In the genomic region with DNA sequence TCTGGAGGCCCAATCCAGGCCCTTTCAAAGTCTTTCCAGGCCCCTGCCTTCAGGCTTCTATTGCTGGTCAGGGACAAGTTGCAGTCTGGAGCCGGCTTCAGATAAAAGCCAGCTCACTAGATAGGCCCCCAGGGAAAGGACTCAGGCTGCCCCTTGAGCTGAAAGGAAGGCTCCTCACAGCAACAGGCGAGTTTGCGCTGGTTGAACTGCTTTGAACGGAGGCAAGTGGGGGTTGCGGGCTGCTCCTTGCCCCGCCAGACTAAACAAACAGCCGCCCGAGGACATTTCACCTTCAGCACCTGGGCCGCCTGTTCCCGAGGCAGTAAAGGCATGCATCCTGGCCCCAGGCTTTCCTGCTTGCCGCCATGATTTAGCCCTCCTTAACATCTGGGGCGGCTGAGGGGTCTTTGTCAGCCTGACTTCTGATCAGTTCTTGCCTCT, we compare ENCODE assay signal across 17 mouse cellular contexts. TPM values are rescaled to one million over a fixed set of nuclear protein-coding genes. Genes with fewer than 3 reads are reported as not detected.
A peak's percentile ranks its signal among the peaks of the same experiment; 100 is the strongest.
DNase-seq lines count a peak whose midpoint lies in the region; ATAC-seq lines count a peak whose summit lies in the region.
"Had no signal": no experiment of that assay in that cellular context is flagged by ENCODE, and none has a peak within 500 bp of the region (broad histone marks: within the 10 kb centered on the region; RNA-seq: fewer than 3 reads in every experiment).

No protein-coding gene starts in this region.

- H3K27ac ChIP-seq in limb, embryonic 13.5 days: peak overlapping the region; percentile 99
- H3K27ac ChIP-seq in hindbrain, embryonic 13.5 days: no peak overlapping the region
- H3K27ac ChIP-seq in liver, embryonic 11.5 days (ENCODE audit: low read depth, low read length): no peak overlapping the region
- H3K27ac ChIP-seq: embryonic facial prominence, embryonic 13.5 days; heart, adult 2 months; stomach, postnatal 0 days had no signal

- peak overlapping the region; percentile 75 for H3K4me2 ChIP-seq in limb, embryonic 13.5 days (replicated peaks)
- H3K4me2 ChIP-seq in hindbrain, embryonic 13.5 days: no peak overlapping the region
- H3K4me2 ChIP-seq in liver, embryonic 11.5 days: no peak overlapping the region
- H3K4me2 ChIP-seq: embryonic facial prominence, embryonic 13.5 days had no signal

- peak overlapping the region; percentile 100 for H3K9ac ChIP-seq in limb, embryonic 13.5 days
- no peak overlapping the region for H3K9ac ChIP-seq in hindbrain, embryonic 13.5 days
- H3K9ac ChIP-seq in liver, embryonic 11.5 days (ENCODE audit: low read depth, low read length): no peak overlapping the region
- H3K9ac ChIP-seq: embryonic facial prominence, embryonic 13.5 days had no signal

- peaks cover 33% of the 10 kb centered on the region for H3K4me1 ChIP-seq in limb, embryonic 13.5 days
- 0 out of 2 replicates have a peak, but pooled peaks cover 10% of the 10 kb centered on the region for H3K4me1 ChIP-seq in hindbrain, embryonic 13.5 days (replicated peaks)
- no peaks in the 10 kb centered on the region for H3K4me1 ChIP-seq in liver, embryonic 11.5 days (replicated peaks; ENCODE audit: control insufficient read depth, insufficient read depth, low read length)

- peaks cover 9% of the 10 kb centered on the region; the same call in 1 of the 2 replicates for H3K27me3 ChIP-seq in limb, embryonic 13.5 days
- peaks cover 98% of the 10 kb centered on the region for H3K27me3 ChIP-seq in hindbrain, embryonic 13.5 days
- H3K27me3 ChIP-seq in liver, embryonic 11.5 days (replicated peaks; ENCODE audit: control insufficient read depth, insufficient read depth, low read length): peaks cover 98% of the 10 kb centered on the region

- H3K4me3 ChIP-seq in limb, embryonic 13.5 days: peak overlapping the region; percentile 95
- H3K4me3 ChIP-seq in hindbrain, embryonic 13.5 days: no peak overlapping the region
- H3K4me3 ChIP-seq in liver, embryonic 11.5 days (ENCODE audit: low read depth, low read length): no peak overlapping the region
- H3K4me3 ChIP-seq: embryonic facial prominence, embryonic 13.5 days; heart, adult 2 months had no signal

- no peaks in the 10 kb centered on the region for H3K9me3 ChIP-seq in limb, embryonic 13.5 days
- no peaks in the 10 kb centered on the region for H3K9me3 ChIP-seq in hindbrain, embryonic 13.5 days
- no peaks in the 10 kb centered on the region for H3K9me3 ChIP-seq in liver, embryonic 11.5 days (ENCODE audit: control insufficient read depth, low read length)
- H3K9me3 ChIP-seq: embryonic facial prominence, embryonic 13.5 days had no signal

- WGBS in limb, embryonic 13.5 days: 3% methylated on average over 12 of the region's 12 CpGs
- WGBS in hindbrain, embryonic 13.5 days: 1% methylated on average over 12 of the region's 12 CpGs
- WGBS in liver, embryonic 11.5 days: 3% methylated on average over 12 of the region's 12 CpGs

- H3K36me3 ChIP-seq in limb, embryonic 13.5 days: no peaks in the 10 kb centered on the region
- H3K36me3 ChIP-seq in hindbrain, embryonic 13.5 days: no peaks in the 10 kb centered on the region
- H3K36me3 ChIP-seq in liver, embryonic 11.5 days (ENCODE audit: control insufficient read depth, insufficient read depth, low read length): no peaks in the 10 kb centered on the region
- H3K36me3 ChIP-seq: embryonic facial prominence, embryonic 13.5 days had no signal

- ATAC-seq in limb, embryonic 13.5 days (ENCODE audit: low FRiP score, low read depth): no peak
- no peak for ATAC-seq in hindbrain, embryonic 13.5 days (ENCODE audit: low FRiP score)
- no peak for ATAC-seq in liver, embryonic 11.5 days (replicated peaks; ENCODE audit: low FRiP score)
- ATAC-seq: lung, postnatal 0 days had no signal

- DNase-seq in gastrocnemius, postnatal 25 days: peak; percentile 4
- no peak for DNase-seq in gastrocnemius, adult 18-20 months (ENCODE audit: low spot score)
- DNase-seq in urinary bladder, adult 2 months (ENCODE audit: low spot score): peak; percentile 53
- DNase-seq in urinary bladder, postnatal 14 days (ENCODE audit: low spot score): no peak
- no peak for DNase-seq in layer of hippocampus, postnatal 10 days (ENCODE audit: low spot score in 2 of 2)
- no peak for DNase-seq in liver, embryonic 11.5 days (ENCODE audit: low spot score)
- DNase-seq: cerebellum, adult 9-11 months; liver; midbrain, embryonic 14.5 days had no signal

RNA-seq across cellular contexts. Expression of a gene that starts 1.9 kb away (rescaled TPM):
- 1 to 10 TPM; 1.4 to 1.8 TPM for total RNA-seq in gastrocnemius, postnatal 25 days (2021)
- total RNA-seq in gastrocnemius, adult 18-20 months (2021): 1 to 10 TPM; 2.1 to 2.9 TPM
- 25.4 and 29.2 TPM in 2 replicates for polyA plus RNA-seq in urinary bladder, adult 2 months (2012; rRNA removed)
- 44.5 and 55.0 TPM in 2 replicates for polyA plus RNA-seq in limb, embryonic 13.5 days (2015; fragmentation: Nextera tagmentation; extraction: Ambion mirVana)
- total RNA-seq in layer of hippocampus, postnatal 10 days (2021): not detected
- polyA plus RNA-seq in hindbrain, embryonic 13.5 days (2015; fragmentation: Nextera tagmentation; extraction: Ambion mirVana): not detected in 2 replicates
- 0.18 and 0.26 TPM in 2 replicates for polyA plus RNA-seq in liver, embryonic 11.5 days (2014; fragmentation: Nextera tagmentation; extraction: Ambion mirVana)
- total RNA-seq: heart, adult 2 months; hematopoietic stem cell, adult 5-6 weeks had no signal
- polyA plus RNA-seq: embryonic facial prominence, embryonic 13.5 days; heart, adult 2 months; lung, postnatal 0 days; midbrain, embryonic 14.5 days; small intestine, adult 2 months; stomach, postnatal 0 days had no signal

RNA-seq across cellular contexts. Expression of a gene that starts 3.0 kb away (rescaled TPM):
- total RNA-seq in gastrocnemius, postnatal 25 days (2021): 10 to 100 TPM; 14.8 to 18.4 TPM
- 10 to 100 TPM; 13.7 to 15.0 TPM for total RNA-seq in gastrocnemius, adult 18-20 months (2021)
- 79.4 and 93.6 TPM in 2 replicates for polyA plus RNA-seq in urinary bladder, adult 2 months (2012; rRNA removed)
- polyA plus RNA-seq in limb, embryonic 13.5 days (2015; fragmentation: Nextera tagmentation; extraction: Ambion mirVana): 191 and 207 TPM in 2 replicates
- not detected for total RNA-seq in layer of hippocampus, postnatal 10 days (2021)
- 0.22 TPM in 1 of 2 replicates, not detected in the other for polyA plus RNA-seq in hindbrain, embryonic 13.5 days (2015; fragmentation: Nextera tagmentation; extraction: Ambion mirVana)
- 0.91 and 2.2 TPM in 2 replicates for polyA plus RNA-seq in liver, embryonic 11.5 days (2014; fragmentation: Nextera tagmentation; extraction: Ambion mirVana)
- total RNA-seq: heart, adult 2 months had no signal
- polyA plus RNA-seq: heart, adult 2 months; lung, postnatal 0 days; midbrain, embryonic 14.5 days; small intestine, adult 2 months; stomach, postnatal 0 days had no signal

RNA-seq across cellular contexts. Expression of a gene that starts 12.8 kb away (rescaled TPM):
- 10 to 100 TPM in 1 of 2 experiments, 1 to 10 TPM in 1; 5.7 to 13.5 TPM for total RNA-seq in gastrocnemius, postnatal 25 days (2021)
- 1 to 10 TPM; 7.2 to 7.4 TPM for total RNA-seq in gastrocnemius, adult 18-20 months (2021)
- 48.1 and 60.0 TPM in 2 replicates for polyA plus RNA-seq in urinary bladder, adult 2 months (2012; rRNA removed)
- 58.3 and 63.5 TPM in 2 replicates for polyA plus RNA-seq in limb, embryonic 13.5 days (2015; fragmentation: Nextera tagmentation; extraction: Ambion mirVana)
- not detected for total RNA-seq in layer of hippocampus, postnatal 10 days (2021)
- 0.72 and 1.3 TPM in 2 replicates for polyA plus RNA-seq in hindbrain, embryonic 13.5 days (2015; fragmentation: Nextera tagmentation; extraction: Ambion mirVana)
- 1.8 and 2.2 TPM in 2 replicates for polyA plus RNA-seq in liver, embryonic 11.5 days (2014; fragmentation: Nextera tagmentation; extraction: Ambion mirVana)
- total RNA-seq: heart, adult 2 months had no signal
- polyA plus RNA-seq: embryonic facial prominence, embryonic 13.5 days; midbrain, embryonic 14.5 days; small intestine, adult 2 months had no signal

RNA-seq across cellular contexts. Expression of a gene that starts 17.0 kb away (rescaled TPM):
- 1 to 10 TPM in 1 of 2 experiments, under 1 TPM in 1; 0.48 to 2.1 TPM for total RNA-seq in gastrocnemius, postnatal 25 days (2021)
- total RNA-seq in gastrocnemius, adult 18-20 months (2021): 1 to 10 TPM; 3.7 to 6.0 TPM
- polyA plus RNA-seq in urinary bladder, adult 2 months (2012; rRNA removed): 32.5 and 40.7 TPM in 2 replicates
- 24.5 and 27.7 TPM in 2 replicates for polyA plus RNA-seq in limb, embryonic 13.5 days (2015; fragmentation: Nextera tagmentation; extraction: Ambion mirVana)
- not detected for total RNA-seq in layer of hippocampus, postnatal 10 days (2021)
- not detected in 2 replicates for polyA plus RNA-seq in hindbrain, embryonic 13.5 days (2015; fragmentation: Nextera tagmentation; extraction: Ambion mirVana)
- polyA plus RNA-seq in liver, embryonic 11.5 days (2014; fragmentation: Nextera tagmentation; extraction: Ambion mirVana): 0.15 and 0.30 TPM in 2 replicates
- total RNA-seq: heart, adult 2 months; hematopoietic stem cell, adult 5-6 weeks had no signal
- polyA plus RNA-seq: embryonic facial prominence, embryonic 13.5 days; heart, adult 2 months; lung, postnatal 0 days; midbrain, embryonic 14.5 days; small intestine, adult 2 months; stomach, postnatal 0 days had no signal

RNA-seq across cellular contexts. Expression of a gene that starts 22.0 kb away (rescaled TPM):
- 1 to 10 TPM; 4.7 to 5.5 TPM for total RNA-seq in gastrocnemius, postnatal 25 days (2021)
- total RNA-seq in gastrocnemius, adult 18-20 months (2021): 1 to 10 TPM; 4.7 to 5.0 TPM
- 27.6 and 28.6 TPM in 2 replicates for polyA plus RNA-seq in urinary bladder, adult 2 months (2012; rRNA removed)
- polyA plus RNA-seq in limb, embryonic 13.5 days (2015; fragmentation: Nextera tagmentation; extraction: Ambion mirVana): 11.8 and 13.1 TPM in 2 replicates
- not detected for total RNA-seq in layer of hippocampus, postnatal 10 days (2021)
- polyA plus RNA-seq in hindbrain, embryonic 13.5 days (2015; fragmentation: Nextera tagmentation; extraction: Ambion mirVana): 7.4 and 14.9 TPM in 2 replicates
- 2.7 and 3.1 TPM in 2 replicates for polyA plus RNA-seq in liver, embryonic 11.5 days (2014; fragmentation: Nextera tagmentation; extraction: Ambion mirVana)
- polyA plus RNA-seq: embryonic facial prominence, embryonic 13.5 days; midbrain, embryonic 14.5 days had no signal

Comparison
In these comparisons a context has a peak if more than half of its experiments do, and no peak if none do; other contexts are left out.
1. DNase-seq: peak in gastrocnemius, postnatal 25 days (single experiment) and urinary bladder, adult 2 months (single experiment); none in gastrocnemius, adult 18-20 months (single experiment), urinary bladder, postnatal 14 days (single experiment), layer of hippocampus, postnatal 10 days (0 of 2) and liver, embryonic 11.5 days (single experiment).
2. RNA of a gene that starts 1.9 kb away (polyA plus RNA-seq): 44.5 to 55.0 TPM in limb, embryonic 13.5 days and 25.4 to 29.2 TPM in urinary bladder, adult 2 months; 0.18 to 0.26 TPM in liver, embryonic 11.5 days and not detected in hindbrain, embryonic 13.5 days; every median in the first group is over 10 times any median in the second.
3. RNA of a gene that starts 3.0 kb away (polyA plus RNA-seq): 191 to 207 TPM in limb, embryonic 13.5 days and 79.4 to 93.6 TPM in urinary bladder, adult 2 months; 0.91 to 2.2 TPM in liver, embryonic 11.5 days and 0.22 TPM in hindbrain, embryonic 13.5 days; every median in the first group is over 10 times any median in the second.
4. RNA of a gene that starts 12.8 kb away (polyA plus RNA-seq): 48.1 to 60.0 TPM in urinary bladder, adult 2 months and 58.3 to 63.5 TPM in limb, embryonic 13.5 days; 1.8 to 2.2 TPM in liver, embryonic 11.5 days and 0.72 to 1.3 TPM in hindbrain, embryonic 13.5 days; every median in the first group is over 10 times any median in the second.